Mouse (Mus musculus): ENCODE data around the gene Apoc3. TPM values are rescaled to one million over a fixed set of nuclear protein-coding genes. Genes with fewer than 3 reads are reported as not detected.

The Apoc3 gene
- polyA plus RNA-seq (2015; fragmentation: Nextera tagmentation; extraction: Ambion mirVana), result not detected in 2 replicates

GRCm38 (mm10) chr9:46235596-46235648 lies at the start of gene Apoc3:
Gene Apoc3, minus strand, starts transcription at chr9:46235636.
- Histone ChIP-seq H3K4me1 (peaks cover 5% of the 10 kb centered on the region), H3K27me3 (no peaks in the 10 kb centered on the region), H3K4me2 (no peak within 1 kb of the TSS), H3K27ac (no peak within 1 kb of the TSS), H3K9me3 (no peaks in the 10 kb centered on the region), H3K9ac (no peak within 1 kb of the TSS), H3K36me3 (no peaks in the 10 kb centered on the region), H3K4me3 (no peak within 1 kb of the TSS)
- ATAC-seq (ENCODE audit: insufficient number of reproducible peaks, low FRiP score, low TSS enrichment, low read depth), result no peak

- no peaks in the 10 kb centered on the region for H3K27me3 ChIP-seq
- peak; percentile 88 for ATAC-seq (ENCODE audit: insufficient number of reproducible peaks, low FRiP score, low TSS enrichment, low read depth)
- H3K27ac ChIP-seq, result peak within 1 kb of the TSS; percentile 89
- H3K9me3 ChIP-seq, result no peaks in the 10 kb centered on the region
- H3K4me3 ChIP-seq, result peak within 1 kb of the TSS; percentile 75
- peaks cover 8% of the 10 kb centered on the region for H3K4me1 ChIP-seq
- H3K9ac ChIP-seq, result peak within 1 kb of the TSS; percentile 71
- peak within 1 kb of the TSS; percentile 61 for H3K4me2 ChIP-seq
- H3K36me3 ChIP-seq, result peaks cover 52% of the 10 kb centered on the region
- WGBS, result under 1% methylated on average over 55 of the region's 55 CpGs
Measured at GRCm38 (mm10) chr9:46282631-46283436, 47.4 kb upstream of the Apoc3 start, which contains the start of gene Bud13. Gene Bud13, plus strand, starts transcription at chr9:46283008.

DNA sequence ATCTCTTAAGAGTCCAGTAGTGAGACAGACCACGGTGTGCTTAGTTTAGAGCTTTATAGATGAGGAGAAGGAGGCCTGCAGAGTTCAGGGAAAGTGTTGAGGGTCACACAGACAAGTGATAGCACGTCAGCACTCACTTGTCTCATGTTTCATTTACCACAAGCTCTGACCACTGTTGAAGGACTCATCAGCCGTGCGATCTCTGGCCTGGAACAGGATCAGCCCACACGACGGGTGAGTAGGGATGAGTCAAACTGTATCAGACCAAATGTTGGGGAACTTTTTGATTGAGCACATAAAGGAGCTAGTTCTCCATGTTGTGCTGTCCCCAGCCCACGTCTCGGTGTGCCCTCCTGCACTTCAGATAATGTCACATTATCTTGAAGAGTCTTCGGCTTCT lies 39.1 kb upstream of the Apoc3 start:
- H3K27me3 ChIP-seq, result peaks cover 13% of the 10 kb centered on the region
- 87% methylated on average over 9 of the region's 9 CpGs for WGBS
- no peak overlapping the region for H3K9ac ChIP-seq
- H3K27ac ChIP-seq, result no peak overlapping the region
- no peaks in the 10 kb centered on the region for H3K9me3 ChIP-seq
- H3K4me3 ChIP-seq, result no peak overlapping the region
- H3K36me3 ChIP-seq, result peaks cover 47% of the 10 kb centered on the region
- no peak for ATAC-seq (ENCODE audit: insufficient number of reproducible peaks, low FRiP score, low TSS enrichment, low read depth)
- H3K4me2 ChIP-seq, result 0 out of 2 replicates have a peak overlapping the region, but pooled peaks have one; percentile 74
- peaks cover 21% of the 10 kb centered on the region for H3K4me1 ChIP-seq

GRCm38 (mm10) chr9:46272677-46273454 lies 37.4 kb upstream of the Apoc3 start, which contains the start of gene Zpr1:
Gene Zpr1, plus strand, starts transcription at chr9:46273064.
- peak within 1 kb of the TSS; percentile 80 for H3K4me3 ChIP-seq
- H3K27me3 ChIP-seq, result peaks cover 20% of the 10 kb centered on the region
- H3K9me3 ChIP-seq, result no peaks in the 10 kb centered on the region
- H3K9ac ChIP-seq, result peak within 1 kb of the TSS; percentile 52
- peaks cover 21% of the 10 kb centered on the region for H3K4me1 ChIP-seq
- ATAC-seq (ENCODE audit: insufficient number of reproducible peaks, low FRiP score, low TSS enrichment, low read depth), result peak; percentile 84
- 6% methylated on average over 45 of the region's 45 CpGs for WGBS
- H3K36me3 ChIP-seq, result peaks cover 35% of the 10 kb centered on the region
- H3K4me2 ChIP-seq, result peak within 1 kb of the TSS; percentile 74
- peak within 1 kb of the TSS; percentile 79 for H3K27ac ChIP-seq

- Histone ChIP-seq H3K9me3 (no peaks in the 10 kb centered on the region), H3K4me1 (peaks cover 21% of the 10 kb centered on the region), H3K36me3 (peaks cover 27% of the 10 kb centered on the region), H3K27me3 (peaks cover 20% of the 10 kb centered on the region), H3K4me2 (no peak overlapping the region), H3K4me3 (peak overlapping the region; percentile 80; the same call in 1 of the 2 replicates), H3K9ac (no peak overlapping the region), H3K27ac (no peak overlapping the region)
- ATAC-seq (ENCODE audit: insufficient number of reproducible peaks, low FRiP score, low TSS enrichment, low read depth), result no peak
- WGBS, result 86% methylated on average over 9 of the region's 9 CpGs
Measured at GRCm38 (mm10) chr9:46272070-46272469, 36.6 kb upstream of the Apoc3 start.

DNA sequence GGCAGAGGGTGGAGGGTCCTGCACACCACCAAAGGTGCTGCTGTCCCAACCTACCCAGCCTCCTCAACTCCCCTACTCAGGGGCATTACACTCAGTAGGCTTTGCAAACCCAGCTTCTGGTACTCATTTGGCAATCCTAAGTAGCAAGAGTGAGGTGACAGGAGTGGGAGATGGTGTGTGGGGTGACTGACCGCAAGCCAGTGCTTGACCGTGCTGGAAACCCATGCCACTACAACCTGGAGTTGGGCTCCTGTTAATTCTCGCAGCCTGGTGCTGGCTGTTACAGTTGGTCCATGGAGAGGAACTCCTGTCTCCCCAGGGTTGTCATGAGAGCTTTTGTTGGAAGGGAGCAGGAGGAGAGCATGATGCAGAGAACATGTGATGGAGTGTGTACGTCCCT lies 35.3 kb upstream of the Apoc3 start:
- H3K4me3 ChIP-seq, result no peak overlapping the region
- no peaks in the 10 kb centered on the region for H3K9me3 ChIP-seq
- H3K9ac ChIP-seq, result no peak overlapping the region
- no peak overlapping the region for H3K27ac ChIP-seq
- H3K36me3 ChIP-seq, result peaks cover 14% of the 10 kb centered on the region
- peaks cover 21% of the 10 kb centered on the region for H3K4me1 ChIP-seq
- no peak for ATAC-seq (ENCODE audit: insufficient number of reproducible peaks, low FRiP score, low TSS enrichment, low read depth)
- peaks cover 20% of the 10 kb centered on the region for H3K27me3 ChIP-seq
- WGBS, result 90% methylated on average over 4 of the region's 4 CpGs
- H3K4me2 ChIP-seq, result no peak overlapping the region

DNA sequence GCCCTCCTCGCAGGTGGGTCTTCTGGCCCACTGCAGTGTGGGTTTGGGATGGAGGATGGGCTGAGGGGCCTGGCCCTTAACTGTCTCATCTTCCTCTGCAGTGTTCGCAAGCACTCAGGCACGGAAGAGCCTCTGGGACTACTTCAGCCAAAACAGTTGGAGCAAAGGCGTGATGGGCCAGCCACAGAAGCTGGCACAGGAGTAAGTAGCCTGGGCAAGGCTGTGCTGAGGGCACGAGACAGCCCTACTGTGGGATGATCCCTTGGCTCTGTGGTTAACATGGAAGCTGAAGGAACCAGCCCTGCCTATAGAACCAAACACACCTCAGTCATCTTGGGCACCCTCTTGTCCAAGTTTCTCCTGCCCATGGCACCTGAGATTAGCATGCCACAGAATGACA lies 33.7 kb upstream of the Apoc3 start:
- no peak overlapping the region for H3K4me2 ChIP-seq
- no peak for ATAC-seq (ENCODE audit: insufficient number of reproducible peaks, low FRiP score, low TSS enrichment, low read depth)
- peaks cover 18% of the 10 kb centered on the region for H3K4me1 ChIP-seq
- no peaks in the 10 kb centered on the region for H3K9me3 ChIP-seq
- H3K9ac ChIP-seq, result no peak overlapping the region
- 83% methylated on average over 5 of the region's 5 CpGs for WGBS
- H3K4me3 ChIP-seq, result no peak overlapping the region
- H3K27me3 ChIP-seq, result peaks cover 20% of the 10 kb centered on the region
- no peak overlapping the region for H3K27ac ChIP-seq
- no peaks in the 10 kb centered on the region for H3K36me3 ChIP-seq

DNA sequence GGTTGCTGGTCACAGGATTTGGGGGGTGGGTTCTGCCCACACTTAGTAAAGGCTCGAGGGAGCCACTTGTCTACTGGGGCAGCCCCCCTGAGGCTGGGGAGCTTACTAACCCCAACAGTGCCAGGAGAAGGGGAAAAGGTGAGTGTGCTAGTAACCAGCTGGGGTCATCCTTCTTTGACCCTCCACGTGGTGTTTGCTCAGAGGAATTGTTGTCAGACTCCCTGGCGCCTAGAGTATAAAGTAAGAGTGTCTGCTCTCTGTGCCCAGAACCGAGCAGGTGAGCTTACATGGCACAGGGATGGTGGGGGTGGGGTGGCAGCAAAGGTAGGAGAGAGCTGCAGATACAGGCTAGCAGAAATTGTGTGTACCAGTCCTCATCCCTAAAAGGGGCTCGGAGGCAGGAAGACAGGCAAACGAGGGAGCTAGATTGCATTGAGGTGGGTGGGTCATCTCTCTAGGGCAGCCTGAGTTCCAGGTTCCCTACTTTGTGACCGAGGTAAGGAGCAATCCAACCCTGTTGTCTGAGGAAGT lies 33.0 kb upstream of the Apoc3 start, which contains the start of gene Apoa5:
Gene Apoa5, plus strand, starts transcription at position 291 of the 531 bp plus-strand sequence.
- Histone ChIP-seq H3K9ac (no peak within 1 kb of the TSS), H3K4me2 (no peak within 1 kb of the TSS), H3K4me3 (no peak within 1 kb of the TSS), H3K27ac (no peak within 1 kb of the TSS), H3K4me1 (peaks cover 10% of the 10 kb centered on the region), H3K27me3 (peaks cover 20% of the 10 kb centered on the region), H3K9me3 (no peaks in the 10 kb centered on the region), H3K36me3 (no peaks in the 10 kb centered on the region)
- ATAC-seq (ENCODE audit: insufficient number of reproducible peaks, low FRiP score, low TSS enrichment, low read depth), result no peak
- 48% methylated on average over 7 of the region's 7 CpGs for WGBS

DNA sequence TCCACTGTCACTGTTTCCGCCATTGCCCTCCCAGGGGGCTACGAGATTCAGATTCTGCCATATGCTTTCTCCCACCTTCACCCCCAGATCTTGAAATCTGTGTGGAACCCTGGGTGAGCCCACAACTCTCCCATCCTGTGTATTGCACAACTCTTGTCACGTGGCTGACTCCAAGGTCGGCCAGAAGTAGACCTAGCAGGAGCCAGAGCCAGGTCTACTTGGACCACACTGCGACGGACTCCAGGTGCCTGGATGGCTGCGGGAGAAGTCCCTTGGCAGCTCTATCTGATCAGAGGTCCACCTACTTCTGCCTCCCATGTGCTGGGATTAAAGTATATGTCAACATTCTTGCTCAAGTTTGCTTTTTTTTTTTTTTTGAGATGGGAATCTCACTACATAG lies 25.7 kb upstream of the Apoc3 start:
- Histone ChIP-seq H3K9ac (no peak overlapping the region), H3K4me1 (no peaks in the 10 kb centered on the region; the same call in 1 of the 2 replicates), H3K4me3 (no peak overlapping the region), H3K27me3 (no peaks in the 10 kb centered on the region), H3K27ac (no peak overlapping the region), H3K36me3 (no peaks in the 10 kb centered on the region), H3K9me3 (no peaks in the 10 kb centered on the region), H3K4me2 (no peak overlapping the region)
- 85% methylated on average over 7 of the region's 7 CpGs for WGBS
- ATAC-seq (ENCODE audit: insufficient number of reproducible peaks, low FRiP score, low TSS enrichment, low read depth), result no peak

GRCm38 (mm10) chr9:46259111-46259510 lies 23.7 kb upstream of the Apoc3 start:
- Histone ChIP-seq H3K36me3 (no peaks in the 10 kb centered on the region), H3K4me3 (no peak overlapping the region), H3K4me1 (no peaks in the 10 kb centered on the region; the same call in 1 of the 2 replicates), H3K9me3 (no peaks in the 10 kb centered on the region), H3K27ac (no peak overlapping the region), H3K9ac (no peak overlapping the region), H3K27me3 (no peaks in the 10 kb centered on the region), H3K4me2 (no peak overlapping the region)
- 87% methylated on average over 6 of the region's 6 CpGs for WGBS
- no peak for ATAC-seq (ENCODE audit: insufficient number of reproducible peaks, low FRiP score, low TSS enrichment, low read depth)

GRCm38 (mm10) chr9:46257546-46257945 lies 22.1 kb upstream of the Apoc3 start:
- no peaks in the 10 kb centered on the region; the same call in 1 of the 2 replicates for H3K4me1 ChIP-seq
- no peaks in the 10 kb centered on the region for H3K36me3 ChIP-seq
- H3K9ac ChIP-seq, result no peak overlapping the region
- no peak overlapping the region for H3K4me2 ChIP-seq
- H3K9me3 ChIP-seq, result no peaks in the 10 kb centered on the region
- H3K4me3 ChIP-seq, result no peak overlapping the region
- H3K27me3 ChIP-seq, result no peaks in the 10 kb centered on the region
- no peak for ATAC-seq (ENCODE audit: insufficient number of reproducible peaks, low FRiP score, low TSS enrichment, low read depth)
- H3K27ac ChIP-seq, result no peak overlapping the region
- 80% methylated on average over 3 of the region's 3 CpGs for WGBS
